Mouse (Mus musculus) lung, embryonic 14.5 days (tissue): ENCODE results near the gene Tdrkh. TPM values are rescaled to one million over a fixed set of nuclear protein-coding genes. Genes with fewer than 3 reads are reported as not detected.

Source experiments
- ATAC-seq: fragments of 200-750 bp; cut with Nextera tagmentation; 2 replicates; pipeline ENCODE4 v1.8.0; 2017; ENCODE audit warnings: mild to moderate bottlenecking, moderate TSS enrichment, moderate library complexity; ENCODE audit not compliant: insufficient read depth
- DNase-seq: peaks from one replicate; pipeline ENCODE4 v3.0.0-alpha.2; 2015
- H3K27ac ChIP-seq: fragments of 300-500 bp; sonication (generic); 2 replicates; pipeline ENCODE4 v1.5.1; 2014; ENCODE audit warnings: low read depth, mild to moderate bottlenecking, moderate library complexity
- H3K27me3 ChIP-seq: fragments of 300-500 bp; sonication (generic); 2 replicates; pipeline ENCODE4 v1.6.1; 2014; ENCODE audit warnings: low read length, control low read depth; ENCODE audit not compliant: insufficient read depth
- H3K36me3 ChIP-seq: fragments of 300-500 bp; sonication (generic); 2 replicates; pipeline ENCODE4 v1.6.1; 2014; ENCODE audit warnings: control low read depth; ENCODE audit not compliant: insufficient read depth
- H3K4me1 ChIP-seq: fragments of 300-500 bp; sonication (generic); 2 replicates; pipeline ENCODE4 v1.6.1; 2014; ENCODE audit warnings: antibody characterized with exemption, control low read depth; ENCODE audit not compliant: insufficient read depth
- H3K4me2 ChIP-seq: fragments of 300-500 bp; sonication (generic); 2 replicates; pipeline ENCODE4 v1.6.1; 2014; ENCODE audit warnings: mild to moderate bottlenecking
- H3K4me3 ChIP-seq: fragments of 300-500 bp; sonication (generic); 2 replicates; pipeline ENCODE4 v1.5.1; 2014; ENCODE audit warnings: low read depth, low read length
- H3K9ac ChIP-seq: fragments of 300-500 bp; sonication (generic); 2 replicates; pipeline ENCODE4 v1.6.1; 2014
- H3K9me3 ChIP-seq: fragments of 300-500 bp; sonication (generic); 2 replicates; pipeline ENCODE4 v1.6.1; 2016; ENCODE audit warnings: low read depth, low read length, control low read depth
- CTCF ChIP-seq: IDR thresholded peaks from 2 replicates; pipeline ENCODE4 v1.5.1; 2016; ENCODE audit warnings: antibody characterized with exemption, low read depth
- WGBS: fragments of 180-500 bp; shearing (Covaris S2); extraction: QIAGEN DNeasy Blood & Tissue Kit; methylation state at CpG from one replicate; pipeline ENCODE4 v1.1.7; 2014; 5-methylcytosine and 5-hydroxymethylcytosine counted together
- polyA plus RNA-seq: library from polyadenylated mRNA; unstranded; fragments of >200 nt; fragmentation: Nextera tagmentation; extraction: Ambion mirVana; gene quantifications from 2 replicates; pipeline ENCODE4 v1.2.1, GENCODE M21; 2014

The Tdrkh gene
- polyA plus RNA-seq, 1 experiment from 2014 or later, result 8.8 TPM

GRCm38 (mm10) chr3:94398943-94399481 lies 14.1 kb upstream of the Tdrkh start:
- Histone ChIP-seq H3K36me3 (no peaks in the 10 kb centered on the region), H3K27ac (no peak overlapping the region), H3K27me3 (peaks cover 34% of the 10 kb centered on the region), H3K4me2 (peak overlapping the region; percentile 53), H3K4me1 (no peaks in the 10 kb centered on the region), H3K9ac (peak overlapping the region; percentile 25; the same call in 1 of the 2 replicates), H3K9me3 (no peaks in the 10 kb centered on the region), H3K4me3 (peak overlapping the region; percentile 21; the same call in 1 of the 2 replicates)
- TF ChIP-seq CTCF, result no peak
- peak; percentile 65 for DNase-seq
- 2% methylated on average over 20 of the region's 20 CpGs for WGBS
- peak; percentile 63 for ATAC-seq

- ATAC-seq, result no peak
- peak overlapping the region; percentile 53; the same call in 1 of the 2 replicates for H3K4me2 ChIP-seq
- 40% methylated on average over 5 of the region's 5 CpGs for WGBS
- H3K27me3 ChIP-seq, result peaks cover 34% of the 10 kb centered on the region
- peak overlapping the region; percentile 25; the same call in 1 of the 2 replicates for H3K9ac ChIP-seq
- no peak for DNase-seq
- H3K9me3 ChIP-seq, result no peaks in the 10 kb centered on the region
- no peaks in the 10 kb centered on the region for H3K36me3 ChIP-seq
- no peak for TF ChIP-seq CTCF
- no peak overlapping the region for H3K27ac ChIP-seq
- H3K4me3 ChIP-seq, result no peak overlapping the region
- H3K4me1 ChIP-seq, result no peaks in the 10 kb centered on the region
Observed at GRCm38 (mm10) chr3:94399663-94400310, 13.3 kb upstream of the Tdrkh start.

DNA sequence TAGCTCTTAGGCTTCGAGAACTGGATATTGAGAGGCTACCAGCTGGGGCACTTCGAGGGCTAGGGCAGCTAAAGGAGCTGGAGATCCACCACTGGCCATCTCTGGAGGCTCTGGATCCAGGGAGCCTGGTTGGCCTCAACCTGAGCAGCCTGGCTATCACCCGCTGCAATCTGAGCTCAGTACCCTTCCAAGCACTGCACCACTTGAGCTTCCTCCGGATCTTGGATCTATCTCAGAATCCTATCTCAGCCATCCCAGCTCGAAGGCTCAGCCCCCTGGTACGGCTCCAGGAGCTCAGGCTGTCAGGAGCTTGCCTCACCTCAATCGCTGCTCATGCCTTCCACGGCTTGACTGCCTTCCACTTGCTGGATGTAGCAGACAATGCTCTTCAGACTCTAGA lies 10.6 kb upstream of the Tdrkh start:
- H3K9me3 ChIP-seq, result no peaks in the 10 kb centered on the region
- H3K9ac ChIP-seq, result no peak overlapping the region
- no peaks in the 10 kb centered on the region for H3K36me3 ChIP-seq
- no peak for TF ChIP-seq CTCF
- 60% methylated on average over 8 of the region's 8 CpGs for WGBS
- H3K4me3 ChIP-seq, result no peak overlapping the region
- H3K27me3 ChIP-seq, result peaks cover 33% of the 10 kb centered on the region
- ATAC-seq, result no peak
- H3K27ac ChIP-seq, result no peak overlapping the region
- DNase-seq, result no peak
- H3K4me2 ChIP-seq, result no peak overlapping the region
- no peaks in the 10 kb centered on the region for H3K4me1 ChIP-seq

GRCm38 (mm10) chr3:94404366-94405054 lies 8.6 kb upstream of the Tdrkh start:
- H3K4me3 ChIP-seq, result no peak overlapping the region
- H3K36me3 ChIP-seq, result no peaks in the 10 kb centered on the region
- H3K4me1 ChIP-seq, result no peaks in the 10 kb centered on the region
- no peak for TF ChIP-seq CTCF
- no peak overlapping the region for H3K27ac ChIP-seq
- no peak overlapping the region for H3K9ac ChIP-seq
- WGBS, result 20% methylated on average over 7 of the region's 7 CpGs
- H3K4me2 ChIP-seq, result no peak overlapping the region
- peaks cover 20% of the 10 kb centered on the region; the same call in 1 of the 2 replicates for H3K27me3 ChIP-seq
- peak; percentile 63 for ATAC-seq
- peak; percentile 22 for DNase-seq
- H3K9me3 ChIP-seq, result no peaks in the 10 kb centered on the region

GRCm38 (mm10) chr3:94405561-94405960 lies 7.5 kb upstream of the Tdrkh start:
- Histone ChIP-seq H3K27me3 (peaks cover 11% of the 10 kb centered on the region; the same call in 1 of the 2 replicates), H3K4me2 (no peak overlapping the region), H3K27ac (no peak overlapping the region), H3K4me3 (no peak overlapping the region), H3K4me1 (no peaks in the 10 kb centered on the region), H3K9ac (no peak overlapping the region), H3K9me3 (no peaks in the 10 kb centered on the region), H3K36me3 (no peaks in the 10 kb centered on the region)
- 43% methylated on average over 4 of the region's 4 CpGs for WGBS
- TF ChIP-seq CTCF, result no peak
- peak; percentile 77 for ATAC-seq
- peak; percentile 64 for DNase-seq

DNA sequence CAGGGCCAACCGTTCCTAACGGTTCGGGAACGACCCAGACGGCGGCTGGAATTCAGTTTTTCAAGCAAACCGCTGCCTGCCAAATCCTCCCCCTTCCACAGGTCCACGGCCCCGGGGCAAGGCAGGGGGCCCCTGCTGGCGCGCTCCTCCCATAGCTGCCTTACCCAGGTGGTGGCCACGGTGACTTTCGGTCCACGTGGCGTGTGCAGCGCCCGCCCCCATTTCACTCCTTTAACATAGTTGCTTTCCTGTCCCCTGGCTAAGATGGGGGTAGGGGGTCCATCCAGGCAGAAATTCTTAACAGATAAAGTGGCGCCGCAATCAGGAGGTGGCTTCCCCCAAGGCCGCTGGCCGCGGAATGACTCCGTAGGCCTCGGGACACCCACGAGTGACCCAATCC lies 543 bp upstream of the Tdrkh start:
- Histone ChIP-seq H3K9me3 (no peaks in the 10 kb centered on the region), H3K4me1 (peaks cover 4% of the 10 kb centered on the region; the same call in 1 of the 2 replicates), H3K9ac (peak overlapping the region; percentile 46; the same call in 1 of the 2 replicates), H3K27me3 (no peaks in the 10 kb centered on the region), H3K4me2 (peak overlapping the region; percentile 87), H3K36me3 (no peaks in the 10 kb centered on the region), H3K4me3 (peak overlapping the region; percentile 44), H3K27ac (no peak overlapping the region)
- no peak for TF ChIP-seq CTCF
- WGBS, result 9% methylated on average over 25 of the region's 25 CpGs
- ATAC-seq, result peak; percentile 29
- DNase-seq, result peak; percentile 2

DNA sequence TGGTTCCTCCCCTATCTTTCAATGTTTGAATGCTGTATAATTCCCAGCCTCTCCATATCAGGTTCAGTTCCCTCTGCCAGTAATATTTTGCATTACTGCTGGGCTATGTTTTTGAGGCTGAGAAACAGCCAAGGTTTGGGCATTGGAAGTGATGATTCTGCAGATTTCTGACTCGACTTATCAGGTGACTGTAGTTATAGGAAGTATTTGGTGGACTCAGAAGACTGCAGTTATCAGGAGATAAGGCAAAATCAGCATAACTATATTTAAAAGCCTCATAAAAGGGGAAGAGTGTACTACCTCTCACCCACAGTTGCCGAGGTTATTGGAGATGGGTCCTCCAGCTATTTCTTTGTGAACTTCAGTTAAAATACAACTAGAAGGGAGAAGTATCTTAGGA lies 17.9 kb downstream of the Tdrkh start:
- Histone ChIP-seq H3K9me3 (no peaks in the 10 kb centered on the region), H3K36me3 (no peaks in the 10 kb centered on the region), H3K4me3 (no peak overlapping the region), H3K4me2 (no peak overlapping the region), H3K9ac (no peak overlapping the region), H3K27ac (no peak overlapping the region), H3K27me3 (no peaks in the 10 kb centered on the region), H3K4me1 (no peaks in the 10 kb centered on the region)
- DNase-seq, result no peak
- no peak for TF ChIP-seq CTCF
- 60% methylated on average over 2 of the region's 2 CpGs for WGBS
- ATAC-seq, result no peak
